In the genomic region with DNA sequence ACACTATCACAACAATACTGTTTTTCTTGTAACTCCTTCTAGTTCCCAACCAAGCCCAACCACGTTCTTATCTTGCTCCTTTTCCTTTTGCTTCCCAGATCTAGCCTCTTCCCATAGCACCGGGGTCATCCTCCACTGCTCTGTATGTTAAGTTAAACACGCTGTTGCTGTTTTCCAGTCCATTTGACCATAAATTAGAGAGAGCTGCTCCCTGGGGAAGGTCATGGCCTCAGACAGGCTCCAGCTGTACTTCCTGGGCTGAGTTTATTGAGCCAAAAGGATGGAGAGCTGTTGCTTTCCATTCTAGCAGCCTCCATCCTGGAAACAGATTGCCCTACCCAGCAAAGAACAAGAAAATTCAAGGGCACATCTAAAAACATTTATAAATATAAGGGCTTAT, we compare ENCODE assay signal across 23 mouse cellular contexts. TPM values are rescaled to one million over a fixed set of nuclear protein-coding genes. Genes with fewer than 3 reads are reported as not detected.
DNase-seq lines count a peak whose midpoint lies in the region; ATAC-seq lines count a peak whose summit lies in the region.
"Had no signal": no experiment of that assay in that cellular context is flagged by ENCODE, and none has a peak within 500 bp of the region (broad histone marks: within the 10 kb centered on the region; RNA-seq: fewer than 3 reads in every experiment).

No protein-coding gene starts in this region.

- no peaks in the 10 kb centered on the region for H3K9me3 ChIP-seq in kidney, embryonic 14.5 days (ENCODE audit: control insufficient read depth, low read length)
- H3K9me3 ChIP-seq: embryonic facial prominence, embryonic 12.5 days; hindbrain, embryonic 13.5 days; liver, embryonic 15.5 days; neural tube, embryonic 15.5 days had no signal

- 2% methylated on average over 3 of the region's 3 CpGs for WGBS in kidney, embryonic 14.5 days

- peak overlapping the region; percentile 13; the same call in 1 of the 2 replicates for H3K27ac ChIP-seq in kidney, embryonic 14.5 days (ENCODE audit: low read depth, low read length)
- H3K27ac ChIP-seq: embryonic facial prominence, embryonic 12.5 days; hindbrain, embryonic 13.5 days; liver, embryonic 15.5 days; neural tube, embryonic 15.5 days had no signal

- no peak overlapping the region for H3K4me3 ChIP-seq in kidney, embryonic 14.5 days (ENCODE audit: low read length)
- H3K4me3 ChIP-seq: embryonic facial prominence, embryonic 12.5 days; hindbrain, embryonic 13.5 days; liver, embryonic 15.5 days; neural tube, embryonic 15.5 days had no signal

- peaks cover 25% of the 10 kb centered on the region for H3K4me1 ChIP-seq in kidney, embryonic 14.5 days (ENCODE audit: control insufficient read depth, insufficient read depth, low read length)
- H3K4me1 ChIP-seq: hindbrain, embryonic 13.5 days; liver, embryonic 15.5 days; neural tube, embryonic 15.5 days had no signal

- ATAC-seq in kidney, embryonic 14.5 days (ENCODE audit: low FRiP score, low TSS enrichment) = peak; percentile 91

- intact Hi-C loops in heart, postnatal 14 days (cut with DNase I) = no loop called here

- no peaks in the 10 kb centered on the region for H3K27me3 ChIP-seq in kidney, embryonic 14.5 days (ENCODE audit: control insufficient read depth, insufficient read depth, low read length)
- H3K27me3 ChIP-seq: CH12.LX; embryonic facial prominence, embryonic 12.5 days; hindbrain, embryonic 13.5 days; liver, embryonic 15.5 days; neural tube, embryonic 15.5 days had no signal

- no peaks in the 10 kb centered on the region for H3K36me3 ChIP-seq in kidney, embryonic 14.5 days (ENCODE audit: control insufficient read depth, insufficient read depth, low read length)
- H3K36me3 ChIP-seq: embryonic facial prominence, embryonic 12.5 days; hindbrain, embryonic 13.5 days; liver, embryonic 15.5 days; neural tube, embryonic 15.5 days had no signal

- H3K4me2 ChIP-seq in kidney, embryonic 14.5 days (replicated peaks; ENCODE audit: low read depth, low read length) = no peak overlapping the region
- H3K4me2 ChIP-seq: embryonic facial prominence, embryonic 12.5 days; hindbrain, embryonic 13.5 days; liver, embryonic 15.5 days; midbrain, embryonic 11.5 days; neural tube, embryonic 15.5 days had no signal

- H3K9ac ChIP-seq in kidney, embryonic 14.5 days (ENCODE audit: low read depth, low read length) = no peak overlapping the region
- H3K9ac ChIP-seq: embryonic facial prominence, embryonic 12.5 days; hindbrain, embryonic 13.5 days; liver, embryonic 15.5 days; neural tube, embryonic 15.5 days had no signal

- DNase-seq in embryo, embryonic 10 days (ENCODE audit: low spot score) = peak; percentile 69
- DNase-seq in embryo, embryonic 9.5 days (ENCODE audit: extremely low spot score) = no peak
- DNase-seq in kidney, adult 18-20 months = no peak
- peak; percentile 41 to 56 for DNase-seq in heart, postnatal 14 days
- peak; percentile 78 for DNase-seq in mesoderm, embryonic 11.5 days (ENCODE audit: low read depth, low spot score)
- DNase-seq in right cerebral cortex, postnatal 36 days (ENCODE audit: low spot score in 2 of 2) = no peak
- no peak for DNase-seq in spleen, adult 12 weeks (ENCODE audit: low spot score)
- DNase-seq: adrenal gland, postnatal 25 days; cerebellum, postnatal 10 days; thymus, postnatal 25 days had no signal

RNA-seq across cellular contexts. Expression of a gene that starts 7.6 kb away (rescaled TPM):
- polyA plus RNA-seq in kidney, embryonic 14.5 days (2014; fragmentation: Nextera tagmentation; extraction: Ambion mirVana) = not detected in 2 replicates
- not detected for total RNA-seq in heart, postnatal 14 days (2021)
- total RNA-seq: adrenal gland, postnatal 25 days; CH12.LX; left cerebral cortex, adult 18-20 months had no signal
- polyA plus RNA-seq: embryonic facial prominence, embryonic 12.5 days; forebrain, embryonic 11.5 days; gonadal fat pad, adult 2 months; hindbrain, embryonic 13.5 days; large intestine, adult 2 months; limb, embryonic 11.5 days; liver, embryonic 15.5 days; midbrain, embryonic 11.5 days; neural tube, embryonic 15.5 days; spleen, adult 2 months had no signal

RNA-seq across cellular contexts. Expression of a gene that starts 16.9 kb away (rescaled TPM):
- polyA plus RNA-seq in kidney, embryonic 14.5 days (2014; fragmentation: Nextera tagmentation; extraction: Ambion mirVana) = 65.2 and 121 TPM in 2 replicates
- 100 to 1,000 TPM; 158 to 162 TPM for total RNA-seq in heart, postnatal 14 days (2021)

Comparison
In these comparisons a context has a peak if more than half of its experiments do, and no peak if none do; other contexts are left out.
1. DNase-seq: peak in embryo, embryonic 10 days (single experiment), heart, postnatal 14 days (2 of 2) and mesoderm, embryonic 11.5 days (single experiment); none in embryo, embryonic 9.5 days (single experiment), kidney, adult 18-20 months (single experiment), right cerebral cortex, postnatal 36 days (0 of 2) and spleen, adult 12 weeks (single experiment).